Mouse (Mus musculus): Measurements from ENCODE around the gene Olfr748.
"Not testable (repeated sequence)": the region's sequence is repeated elsewhere in the genome, so short reads cannot be mapped to it uniquely, and the experiment has no call there.

The Olfr748 gene

GRCm38 (mm10) chr14:50707073-50707472, at the start of gene Olfr748:
TSS of gene Olfr748 (plus strand) at chr14:50707373.
- DNase-seq, result no peak

DNA sequence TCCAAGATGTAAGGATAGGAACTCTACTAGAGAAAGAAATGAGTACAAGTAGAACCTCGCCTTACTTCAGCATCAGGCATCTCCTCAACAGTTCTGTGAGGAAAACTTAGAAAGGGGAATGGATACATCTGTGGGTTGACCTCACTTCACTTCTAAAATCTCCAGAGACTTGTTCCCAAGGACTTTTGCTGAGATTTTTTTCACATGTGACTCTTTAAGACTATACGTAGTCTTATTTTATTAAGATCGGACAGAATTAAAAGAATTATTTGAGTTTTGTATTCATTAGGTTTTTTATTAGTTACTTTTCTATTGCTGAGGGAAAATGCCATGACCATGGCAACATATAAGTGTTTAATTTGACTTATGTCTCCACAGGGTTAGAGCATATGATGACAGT, 14.1 kb upstream of the Olfr748 start, which contains the start of gene Olfr747:
TSS of gene Olfr747 (minus strand) at position 101 of the 400 bp plus-strand sequence.
- no peak for DNase-seq

GRCm38 (mm10) chr14:50719875-50720274, 12.7 kb downstream of the Olfr748 start:
- not testable (repeated sequence) for DNase-seq

GRCm38 (mm10) chr14:50722371-50722770, 15.2 kb downstream of the Olfr748 start:
- not testable (repeated sequence) for DNase-seq

DNA sequence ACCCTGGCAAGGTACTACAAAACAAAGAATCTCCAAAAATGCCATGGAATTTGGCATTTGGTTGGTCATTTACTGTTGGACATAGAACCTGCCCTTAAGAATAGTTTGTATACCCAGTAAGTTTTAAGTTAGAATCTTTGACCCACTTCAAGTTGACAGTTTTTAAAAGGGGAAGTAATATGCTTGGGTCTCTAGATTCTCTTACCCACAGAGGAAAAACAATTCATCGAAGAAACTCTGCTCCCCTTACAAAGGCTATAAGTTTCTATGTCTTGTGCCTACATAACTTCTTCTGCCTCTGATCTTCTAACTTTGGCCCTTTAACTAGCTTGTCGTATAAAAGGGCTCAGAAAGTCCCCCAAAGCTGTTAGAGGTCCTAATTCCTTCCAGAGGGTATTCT, 33.2 kb downstream of the Olfr748 start:
- DNase-seq, result no peak

GRCm38 (mm10) chr14:50741584-50741983, 34.4 kb downstream of the Olfr748 start:
- DNase-seq, result no peak

GRCm38 (mm10) chr14:50744994-50745393, 37.8 kb downstream of the Olfr748 start, which contains the start of gene Olfr749:
TSS of gene Olfr749 (minus strand) at chr14:50745094.
- DNase-seq, result no peak

GRCm38 (mm10) chr14:50758416-50759085, 51.4 kb downstream of the Olfr748 start:
- no peak for DNase-seq
